Mouse (Mus musculus): ENCODE data around the gene Ntng1.

DNA sequence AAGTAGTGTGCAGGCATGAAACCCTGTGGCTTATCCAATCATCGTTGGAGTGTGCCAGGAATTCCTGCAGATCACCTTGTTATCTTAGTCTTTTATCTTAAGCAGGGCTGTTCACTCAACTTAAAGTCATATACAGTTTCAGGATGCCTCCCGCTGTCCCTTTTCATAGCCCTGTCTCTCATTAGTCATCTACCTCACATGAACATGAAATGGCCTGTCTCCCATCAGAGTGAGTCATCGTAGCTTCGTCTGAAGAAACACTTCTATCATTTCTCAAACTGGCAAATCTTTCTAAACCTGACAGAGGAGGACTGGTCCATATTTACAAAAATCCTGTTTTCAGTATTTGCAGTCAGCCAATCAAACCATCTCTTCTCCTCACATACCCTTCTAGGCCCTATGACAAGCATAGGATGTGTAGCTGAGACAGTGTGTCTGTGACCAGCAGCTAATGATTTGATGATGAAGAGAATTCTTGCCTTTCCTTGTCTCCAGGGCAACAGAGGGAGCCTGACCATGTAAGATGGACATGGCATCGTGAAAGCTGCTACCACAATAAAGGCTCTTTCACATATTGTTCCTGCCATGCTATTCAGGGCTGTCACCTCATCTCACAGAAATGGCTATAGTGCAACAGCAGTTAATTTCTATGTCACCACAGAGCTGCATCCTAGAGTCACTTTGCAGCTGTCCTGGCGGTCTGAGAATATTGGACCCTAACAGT, 336.4 kb downstream of the Ntng1 start:
- TF ChIP-seq MYOG (IDR thresholded peaks at IDR 0.05; ENCODE audit: control insufficient read depth, extremely low read depth, insufficient read length) (no peak), CTCF (IDR thresholded peaks at IDR 0.05; ENCODE audit: control insufficient read depth, insufficient read depth, insufficient read length) (no peak)
